Mouse (Mus musculus) heart, embryonic 10.5 days (tissue): ENCODE measurements around the gene Tmem204. TPM values are rescaled to one million over a fixed set of nuclear protein-coding genes. Genes with fewer than 3 reads are reported as not detected.

Experiments
- DNase-seq: peaks from one replicate; pipeline ENCODE4 v3.0.0-alpha.2; 2017; ENCODE audit warnings: low spot score
- H3K27ac ChIP-seq: fragments of 300-500 bp; sonication (generic); 2 replicates; pipeline ENCODE4 v1.5.1; 2016; ENCODE audit warnings: mild to moderate bottlenecking
- H3K27me3 ChIP-seq: fragments of 300-500 bp; sonication (generic); 2 replicates; pipeline ENCODE4 v1.6.1; 2016; ENCODE audit warnings: mild to moderate bottlenecking; ENCODE audit not compliant: poor library complexity, insufficient read depth, severe bottlenecking
- H3K36me3 ChIP-seq: fragments of 300-500 bp; sonication (generic); 2 replicates; pipeline ENCODE4 v1.6.1; 2016; ENCODE audit warnings: mild to moderate bottlenecking, moderate library complexity
- H3K4me1 ChIP-seq: fragments of 300-500 bp; sonication (generic); 2 replicates; pipeline ENCODE4 v1.6.1; 2016; ENCODE audit warnings: mild to moderate bottlenecking
- H3K4me3 ChIP-seq: fragments of 300-500 bp; sonication (generic); 2 replicates; pipeline ENCODE4 v1.5.1; 2016; ENCODE audit warnings: mild to moderate bottlenecking, moderate library complexity
- H3K9me3 ChIP-seq: fragments of 300-500 bp; sonication (generic); 2 replicates; pipeline ENCODE4 v1.6.1; 2016; ENCODE audit warnings: mild to moderate bottlenecking, moderate library complexity
- WGBS: fragments of 180-500 bp; shearing (Covaris S2); methylation state at CpG from one replicate; pipeline ENCODE4 v1.1.7; 2016; 5-methylcytosine and 5-hydroxymethylcytosine counted together
- polyA plus RNA-seq: library from polyadenylated mRNA; unstranded; fragments of >200 nt; fragmentation: Nextera tagmentation; extraction: Ambion mirVana; gene quantifications from 2 replicates; pipeline ENCODE4 v1.2.1, GENCODE M21; 2016

Gene Tmem204
- polyA plus RNA-seq, 1 experiment from 2014 or later: 12.2 TPM

- Histone ChIP-seq H3K9me3 (no peaks in the 10 kb centered on the region), H3K27me3 (no peaks in the 10 kb centered on the region), H3K4me3 (no peak overlapping the region), H3K27ac (no peak overlapping the region), H3K4me1 (no peaks in the 10 kb centered on the region), H3K36me3 (peaks cover 26% of the 10 kb centered on the region)
- DNase-seq: no peak
- WGBS: 55% methylated on average over 6 of the region's 6 CpGs
Observed at GRCm38 (mm10) chr17:25047143-25047542, 36.2 kb downstream of the Tmem204 start.

DNA sequence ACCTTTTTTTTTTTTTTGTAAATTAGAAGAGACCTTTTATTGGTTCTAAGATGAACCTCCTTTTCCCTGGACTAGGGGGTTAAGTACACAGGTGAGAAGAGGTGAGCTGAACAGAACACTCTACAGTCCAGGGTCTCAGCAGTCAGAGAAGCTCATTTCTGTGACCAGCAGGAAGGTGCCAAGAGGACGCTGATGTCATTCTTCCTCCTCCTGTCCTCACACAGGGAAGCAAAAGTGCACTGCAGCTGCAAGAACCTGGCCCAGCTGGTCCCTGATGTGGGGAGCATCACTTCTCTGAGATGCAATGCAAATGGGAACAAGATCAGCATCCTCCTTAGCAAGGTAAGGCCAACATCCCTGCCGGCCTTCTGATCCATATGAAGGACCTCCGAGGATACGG is 38.1 kb downstream of the Tmem204 start:
- H3K4me1 ChIP-seq: no peaks in the 10 kb centered on the region
- no peak overlapping the region for H3K27ac ChIP-seq
- no peak for DNase-seq
- peaks cover 19% of the 10 kb centered on the region for H3K36me3 ChIP-seq
- H3K27me3 ChIP-seq: no peaks in the 10 kb centered on the region
- H3K9me3 ChIP-seq: no peaks in the 10 kb centered on the region
- 78% methylated on average over 4 of the region's 4 CpGs for WGBS
- no peak overlapping the region for H3K4me3 ChIP-seq

DNA sequence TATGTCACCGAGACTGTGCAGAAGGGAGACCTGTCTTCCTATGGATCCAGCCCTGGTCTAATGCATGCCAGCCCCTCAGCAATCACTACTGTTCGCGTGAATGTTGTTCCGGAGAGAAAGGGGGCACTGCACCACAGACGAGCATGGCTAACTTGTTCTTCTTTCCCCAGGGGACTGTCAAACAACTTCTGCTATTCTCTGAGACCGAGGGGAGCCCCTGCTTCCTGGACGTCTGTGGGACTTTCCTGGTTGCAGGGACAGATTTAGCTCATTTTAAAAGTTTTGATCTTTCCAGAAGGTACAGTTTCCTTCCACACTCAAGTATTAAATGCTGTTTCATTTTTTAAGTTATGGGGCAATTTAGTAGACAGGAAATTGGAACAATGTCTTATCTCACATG is 38.5 kb downstream of the Tmem204 start:
- 67% methylated on average over 7 of the region's 7 CpGs for WGBS

DNA sequence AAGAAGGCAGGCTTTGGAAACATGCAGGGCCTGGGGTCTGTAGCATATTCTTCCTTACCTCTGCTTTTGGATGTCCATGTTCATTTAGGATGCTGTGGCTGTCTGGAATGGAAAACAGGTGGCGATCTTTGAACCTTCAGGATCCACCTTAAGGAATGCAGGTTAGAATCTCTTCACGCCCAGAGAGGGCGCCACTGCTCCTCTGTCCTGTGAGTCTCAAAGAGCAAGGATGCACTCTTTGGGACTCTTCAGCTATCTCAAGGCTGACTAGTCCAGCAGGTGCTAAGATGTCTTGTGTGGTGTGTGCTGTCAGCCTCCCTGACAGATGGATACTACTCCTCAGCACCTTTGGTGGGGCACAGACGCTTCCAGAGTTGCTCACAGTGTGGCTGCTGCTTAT is 47.2 kb downstream of the Tmem204 start:
- WGBS: 43% methylated on average over 4 of the region's 4 CpGs
- peaks cover 45% of the 10 kb centered on the region for H3K36me3 ChIP-seq

More for the DNA sequence above, 38.5 kb downstream of the Tmem204 start:
- Histone ChIP-seq H3K9me3 (no peaks in the 10 kb centered on the region), H3K36me3 (peaks cover 22% of the 10 kb centered on the region), H3K4me3 (no peak overlapping the region), H3K27me3 (no peaks in the 10 kb centered on the region), H3K4me1 (no peaks in the 10 kb centered on the region), H3K27ac (no peak overlapping the region)
- no peak for DNase-seq

DNA sequence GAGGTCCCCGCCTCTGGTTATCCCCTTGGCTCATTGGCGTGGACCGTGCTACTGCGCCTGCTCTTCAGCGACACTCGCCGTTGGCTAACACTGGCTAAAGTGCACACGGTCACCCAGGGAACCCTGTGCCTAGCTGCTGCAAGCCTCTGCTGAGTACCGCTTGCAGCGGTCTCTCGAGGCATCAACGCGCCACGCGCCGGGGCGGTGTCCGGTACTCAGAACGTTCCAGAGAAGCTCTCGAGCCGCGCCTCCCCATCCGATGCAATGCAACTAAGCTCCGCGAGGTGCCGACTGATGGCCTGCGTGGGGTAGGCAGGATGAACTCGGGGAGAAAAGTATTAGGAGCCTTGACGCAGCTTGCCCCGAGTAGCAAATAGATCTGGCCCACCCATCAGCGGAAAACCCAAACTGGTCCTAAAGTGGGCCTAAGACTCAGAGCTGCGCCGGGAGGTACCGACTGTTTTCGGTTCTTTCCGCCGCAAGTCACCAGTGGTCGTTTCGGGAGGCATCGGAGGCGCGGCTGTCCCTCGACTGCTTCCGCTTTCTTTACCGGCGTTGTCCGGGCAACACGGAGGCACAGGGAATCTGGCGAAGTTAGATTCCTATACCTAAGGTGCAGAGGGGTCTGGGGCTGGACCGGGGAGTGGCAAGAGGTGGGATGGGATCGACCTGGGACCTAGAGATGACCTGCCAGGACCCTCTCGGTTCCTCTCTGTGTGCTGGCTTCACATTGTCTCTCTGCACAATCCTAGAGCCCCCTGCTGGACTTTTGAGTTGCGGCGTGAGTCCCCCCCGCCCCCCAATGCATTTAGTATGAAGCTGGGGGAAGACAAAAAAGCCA is 66.9 kb downstream of the Tmem204 start:
- peak overlapping the region; percentile 83 for H3K27ac ChIP-seq
- peaks cover 18% of the 10 kb centered on the region for H3K36me3 ChIP-seq
- peak; percentile 93 for DNase-seq
- H3K4me3 ChIP-seq: peak overlapping the region; percentile 99
- H3K4me1 ChIP-seq: peaks cover 12% of the 10 kb centered on the region
- H3K9me3 ChIP-seq: no peaks in the 10 kb centered on the region
- H3K27me3 ChIP-seq: no peaks in the 10 kb centered on the region
- WGBS: under 1% methylated on average over 55 of the region's 55 CpGs

More for the DNA sequence above, 47.2 kb downstream of the Tmem204 start:
- DNase-seq: no peak
- H3K4me3 ChIP-seq: no peak overlapping the region
- no peak overlapping the region for H3K27ac ChIP-seq
- H3K9me3 ChIP-seq: no peaks in the 10 kb centered on the region
- H3K27me3 ChIP-seq: no peaks in the 10 kb centered on the region
- peaks cover 4% of the 10 kb centered on the region; the same call in 1 of the 2 replicates for H3K4me1 ChIP-seq

GRCm38 (mm10) chr17:25015655-25016291 is 67.6 kb downstream of the Tmem204 start, which contains the start of the genes Cramp1l and Ift140:
Gene Cramp1l, minus strand, starts transcription at chr17:25015788.
Gene Ift140, plus strand, starts transcription at chr17:25016085.
- Histone ChIP-seq H3K36me3 (peaks cover 25% of the 10 kb centered on the region), H3K4me3 (peak within 1 kb of the TSS; percentile 99), H3K27ac (peak within 1 kb of the TSS; percentile 96), H3K27me3 (no peaks in the 10 kb centered on the region), H3K4me1 (peaks cover 12% of the 10 kb centered on the region), H3K9me3 (no peaks in the 10 kb centered on the region)
- under 1% methylated on average over 62 of the region's 62 CpGs for WGBS
- peak; percentile 99 for DNase-seq

DNA sequence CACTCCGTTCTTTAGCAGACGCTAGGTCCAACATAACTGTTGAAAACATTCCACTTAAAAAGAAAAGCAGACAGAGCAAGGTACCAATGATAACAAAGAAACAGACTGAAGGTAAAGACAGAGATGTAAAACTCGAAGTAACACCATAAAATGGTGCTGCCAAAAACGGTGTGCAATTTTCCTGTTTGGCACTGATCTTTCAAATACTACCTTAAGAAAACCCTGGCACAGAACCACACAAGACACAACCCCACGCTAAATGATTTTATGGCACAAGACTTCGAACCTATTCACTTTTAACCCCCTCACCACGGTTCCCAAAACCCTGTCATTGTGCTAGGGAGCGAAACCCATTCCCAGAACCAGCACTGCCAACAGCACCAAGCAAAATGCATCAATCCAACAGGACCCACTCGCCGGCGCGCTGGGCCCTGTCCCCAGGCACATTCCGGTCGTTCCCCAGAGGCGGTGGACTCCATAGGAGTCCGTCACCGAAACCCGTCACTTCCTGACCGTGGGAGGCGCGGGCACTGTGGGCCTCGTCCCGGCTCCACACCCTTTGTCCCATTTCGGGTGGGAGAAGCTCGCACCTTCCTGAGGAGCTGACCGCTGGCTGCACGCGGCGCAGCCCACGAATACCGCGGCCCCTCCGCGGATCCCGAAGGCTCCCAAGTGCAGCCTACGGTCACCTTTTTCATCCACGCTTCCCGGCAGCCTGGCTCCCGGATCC is 68.4 kb downstream of the Tmem204 start:
- Histone ChIP-seq H3K27ac (peak overlapping the region; percentile 96), H3K4me1 (peaks cover 12% of the 10 kb centered on the region), H3K4me3 (peak overlapping the region; percentile 99), H3K36me3 (peaks cover 26% of the 10 kb centered on the region), H3K27me3 (no peaks in the 10 kb centered on the region), H3K9me3 (no peaks in the 10 kb centered on the region)
- DNase-seq: peak; percentile 80
- under 1% methylated on average over 39 of the region's 39 CpGs for WGBS

DNA sequence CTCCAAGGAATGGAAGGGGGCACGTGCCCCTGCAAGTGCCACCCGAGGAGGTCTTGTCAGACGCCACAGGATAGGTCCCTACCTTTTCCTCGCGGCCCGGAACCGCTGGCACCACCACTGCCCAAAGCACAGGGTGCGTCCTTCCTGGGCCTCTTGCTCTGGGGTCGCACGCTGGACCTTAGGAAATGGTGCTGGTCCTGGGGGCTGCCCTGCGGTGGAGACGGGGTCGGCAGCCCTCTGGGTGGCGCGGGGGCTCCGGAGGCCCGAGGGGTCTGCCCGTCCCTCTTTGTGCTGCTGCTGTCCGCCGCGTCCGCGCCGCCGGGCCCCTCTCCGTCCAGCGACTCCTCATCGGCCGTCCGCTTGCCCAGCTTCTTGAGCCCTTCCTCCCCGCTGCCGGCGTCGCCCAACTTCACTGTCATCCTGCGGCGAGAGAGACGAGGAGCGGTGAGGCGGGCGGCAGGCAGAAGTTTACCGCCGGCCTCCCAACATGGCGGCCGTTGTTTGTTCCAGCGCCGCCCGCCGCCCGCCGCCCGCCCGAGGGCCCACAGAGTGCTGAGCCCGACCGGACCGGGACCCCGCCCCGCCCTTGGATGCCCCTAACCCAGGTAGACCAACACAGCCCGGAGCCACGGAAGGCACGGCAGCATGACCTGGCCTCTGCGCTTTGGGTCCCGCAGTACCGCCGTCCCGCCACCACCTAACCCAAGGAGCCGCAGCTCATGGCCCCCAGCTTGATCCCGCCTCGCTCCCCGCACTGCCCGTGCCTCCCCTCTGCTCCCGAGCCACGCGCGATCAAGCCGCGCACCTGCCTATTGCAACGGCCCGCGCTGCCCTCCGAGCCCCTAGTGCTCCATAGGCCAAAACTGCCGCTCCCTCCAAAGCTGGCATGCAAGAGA is 69.5 kb downstream of the Tmem204 start:
- DNase-seq: peak; percentile 82
- H3K36me3 ChIP-seq: peaks cover 31% of the 10 kb centered on the region
- peak overlapping the region; percentile 96 for H3K27ac ChIP-seq
- H3K4me1 ChIP-seq: peaks cover 12% of the 10 kb centered on the region
- no peaks in the 10 kb centered on the region for H3K9me3 ChIP-seq
- H3K27me3 ChIP-seq: no peaks in the 10 kb centered on the region
- WGBS: under 1% methylated on average over 81 of the region's 81 CpGs
- peak overlapping the region; percentile 99 for H3K4me3 ChIP-seq

Other genes starting within 250 kb of the Tmem204 start
- gene Hagh, start 243.4 kb downstream of the Tmem204 start, polyA plus RNA-seq: 38.9 and 49.0 TPM in 2 replicates
- 31.4 and 37.8 TPM in 2 replicates for gene Fahd1, start 233.2 kb downstream of the Tmem204 start, polyA plus RNA-seq
- gene Igfals, start 217.6 kb downstream of the Tmem204 start, polyA plus RNA-seq: 0.21 and 0.85 TPM in 2 replicates
- 59.1 and 71.0 TPM in 2 replicates for gene Nubp2, start 197.2 kb downstream of the Tmem204 start, polyA plus RNA-seq
- 31.1 and 36.1 TPM in 2 replicates for gene Spsb3, start 196.9 kb downstream of the Tmem204 start, polyA plus RNA-seq
- 25.6 and 28.0 TPM in 2 replicates for gene Eme2, start 188.5 kb downstream of the Tmem204 start, polyA plus RNA-seq
- 109 and 117 TPM in 2 replicates for gene Mrps34, start 188.5 kb downstream of the Tmem204 start, polyA plus RNA-seq
- 30.5 and 41.4 TPM in 2 replicates for gene Nme3, start 187.1 kb downstream of the Tmem204 start, polyA plus RNA-seq
- 36.3 and 42.6 TPM in 2 replicates for gene Mapk8ip3, start 146.6 kb downstream of the Tmem204 start, polyA plus RNA-seq
- 212 and 255 TPM in 2 replicates for gene Jpt2, start 122.9 kb downstream of the Tmem204 start, polyA plus RNA-seq
- 6.2 and 7.2 TPM in 2 replicates for gene Cramp1l, start 67.8 kb downstream of the Tmem204 start, polyA plus RNA-seq
- 18.4 and 19.1 TPM in 2 replicates for gene Ift140, start 67.5 kb downstream of the Tmem204 start, polyA plus RNA-seq
- 35.2 and 45.2 TPM in 2 replicates for gene Telo2, start 32.4 kb upstream of the Tmem204 start, polyA plus RNA-seq
- 0.08 and 0.15 TPM in 2 replicates for gene Ptx4, start 37.2 kb upstream of the Tmem204 start, polyA plus RNA-seq
- 20.5 and 21.7 TPM in 2 replicates for gene Clcn7, start 49.8 kb upstream of the Tmem204 start, polyA plus RNA-seq
- not detected in 2 replicates for gene Ccdc154, start 78.9 kb upstream of the Tmem204 start, polyA plus RNA-seq
- gene Gm38655, start 91.9 kb upstream of the Tmem204 start, polyA plus RNA-seq: 0.54 TPM in 1 of 2 replicates, not detected in the other
- 27.3 and 34.6 TPM in 2 replicates for gene BC003965, start 101.0 kb upstream of the Tmem204 start, polyA plus RNA-seq
- gene Unkl, start 104.8 kb upstream of the Tmem204 start, polyA plus RNA-seq: 6.5 and 7.4 TPM in 2 replicates
- 31.2 and 36.7 TPM in 2 replicates for gene Gnptg, start 156.5 kb upstream of the Tmem204 start, polyA plus RNA-seq
- 44.9 and 58.4 TPM in 2 replicates for gene Tsr3, start 156.6 kb upstream of the Tmem204 start, polyA plus RNA-seq
- gene Baiap3, start 172.8 kb upstream of the Tmem204 start, polyA plus RNA-seq: 0.54 and 1.3 TPM in 2 replicates
- 528 and 716 TPM in 2 replicates for gene Ube2i, start 191.0 kb upstream of the Tmem204 start, polyA plus RNA-seq
- gene Prss34, start 214.8 kb upstream of the Tmem204 start, polyA plus RNA-seq: not detected in 2 replicates
- not detected in 2 replicates for gene Prss28, start 225.1 kb upstream of the Tmem204 start, polyA plus RNA-seq
- not detected in 2 replicates for gene Prss29, start 235.1 kb upstream of the Tmem204 start, polyA plus RNA-seq